Mouse (Mus musculus): ENCODE results near the gene Mfsd5. TPM values are rescaled to one million over a fixed set of nuclear protein-coding genes. Genes with fewer than 3 reads are reported as not detected.
A peak's percentile ranks its signal among the peaks of the same experiment; 100 is the strongest.

Mfsd5 gene
- polyA plus RNA-seq, 1 experiment from 2014 or later, result 74.2 TPM

GRCm38 (mm10) chr15:102273982-102274716 is 5.1 kb upstream of the Mfsd5 start:
- no peak for ATAC-seq
- 76% methylated on average over 6 of the region's 6 CpGs for WGBS

GRCm38 (mm10) chr15:102278726-102279091 is 545 bp upstream of the Mfsd5 start:
- peak overlapping the region; percentile 88 for H3K4me3 ChIP-seq (ENCODE audit: low read length)
- H3K4me2 ChIP-seq (ENCODE audit: low read depth, low read length), result peak overlapping the region; percentile 70
- WGBS, result 30% methylated on average over 7 of the region's 7 CpGs
- H3K4me1 ChIP-seq (ENCODE audit: control insufficient read depth, insufficient read depth, low read length), result peaks cover 14% of the 10 kb centered on the region
- no peaks in the 10 kb centered on the region for H3K9me3 ChIP-seq (ENCODE audit: control insufficient read depth, low read length)
- ATAC-seq, result 0 out of 2 replicates have a peak, but pooled peaks have one; percentile 3
- peaks cover 11% of the 10 kb centered on the region for H3K36me3 ChIP-seq (ENCODE audit: control insufficient read depth, insufficient read depth, low read length)
- peak overlapping the region; percentile 92 for H3K9ac ChIP-seq (ENCODE audit: low read depth, low read length)
- no peaks in the 10 kb centered on the region for H3K27me3 ChIP-seq (replicated peaks; ENCODE audit: control insufficient read depth, insufficient read depth, low read length)
- peak overlapping the region; percentile 94 for H3K27ac ChIP-seq (ENCODE audit: low read length)

More at GRCm38 (mm10) chr15:102273982-102274716, 5.1 kb upstream of the Mfsd5 start:
- peaks cover 5% of the 10 kb centered on the region; the same call in 1 of the 2 replicates for H3K27me3 ChIP-seq (replicated peaks; ENCODE audit: control insufficient read depth, insufficient read depth, low read length)
- peaks cover 9% of the 10 kb centered on the region for H3K4me1 ChIP-seq (ENCODE audit: control insufficient read depth, insufficient read depth, low read length)
- no peak overlapping the region for H3K4me3 ChIP-seq (ENCODE audit: low read length)
- H3K36me3 ChIP-seq (ENCODE audit: control insufficient read depth, insufficient read depth, low read length), result no peaks in the 10 kb centered on the region
- H3K9me3 ChIP-seq (ENCODE audit: control insufficient read depth, low read length), result no peaks in the 10 kb centered on the region
- H3K9ac ChIP-seq (ENCODE audit: low read depth, low read length), result no peak overlapping the region
- H3K4me2 ChIP-seq (ENCODE audit: low read depth, low read length), result no peak overlapping the region
- no peak overlapping the region for H3K27ac ChIP-seq (ENCODE audit: low read length)

GRCm38 (mm10) chr15:102279783-102280520 is 698 bp downstream of the Mfsd5 start:
- Histone ChIP-seq H3K27me3 (replicated peaks; ENCODE audit: control insufficient read depth, insufficient read depth, low read length) (no peaks in the 10 kb centered on the region), H3K4me3 (ENCODE audit: low read length) (peak overlapping the region; percentile 88), H3K4me2 (ENCODE audit: low read depth, low read length) (peak overlapping the region; percentile 70), H3K9me3 (ENCODE audit: control insufficient read depth, low read length) (no peaks in the 10 kb centered on the region), H3K4me1 (ENCODE audit: control insufficient read depth, insufficient read depth, low read length) (peaks cover 14% of the 10 kb centered on the region), H3K9ac (ENCODE audit: low read depth, low read length) (peak overlapping the region; percentile 92), H3K27ac (ENCODE audit: low read length) (peak overlapping the region; percentile 94), H3K36me3 (ENCODE audit: control insufficient read depth, insufficient read depth, low read length) (peaks cover 11% of the 10 kb centered on the region)
- peak; percentile 41 for ATAC-seq
- whole genome bisulfite sequencing, result 24% methylated on average over 13 of the region's 13 CpGs

GRCm38 (mm10) chr15:102280623-102281022 is 1.4 kb downstream of the Mfsd5 start:
- Histone ChIP-seq H3K4me3 (ENCODE audit: low read length) (peak overlapping the region; percentile 88), H3K9ac (ENCODE audit: low read depth, low read length) (no peak overlapping the region)

GRCm38 (mm10) chr15:102282463-102283292 is 3.4 kb downstream of the Mfsd5 start:
- H3K27ac ChIP-seq (ENCODE audit: low read length), result no peak overlapping the region
- no peaks in the 10 kb centered on the region for H3K27me3 ChIP-seq (replicated peaks; ENCODE audit: control insufficient read depth, insufficient read depth, low read length)
- no peak overlapping the region for H3K4me3 ChIP-seq (ENCODE audit: low read length)
- H3K4me1 ChIP-seq (ENCODE audit: control insufficient read depth, insufficient read depth, low read length), result peaks cover 14% of the 10 kb centered on the region
- no peaks in the 10 kb centered on the region for H3K9me3 ChIP-seq (ENCODE audit: control insufficient read depth, low read length)
- no peak for ATAC-seq
- H3K9ac ChIP-seq (ENCODE audit: low read depth, low read length), result 0 out of 2 replicates have a peak overlapping the region, but pooled peaks have one; percentile 2
- peaks cover 11% of the 10 kb centered on the region for H3K36me3 ChIP-seq (ENCODE audit: control insufficient read depth, insufficient read depth, low read length)
- H3K4me2 ChIP-seq (ENCODE audit: low read depth, low read length), result no peak overlapping the region
- 67% methylated on average over 8 of the region's 8 CpGs for WGBS

More at GRCm38 (mm10) chr15:102280623-102281022, 1.4 kb downstream of the Mfsd5 start:
- Histone ChIP-seq H3K4me1 (ENCODE audit: control insufficient read depth, insufficient read depth, low read length) (peaks cover 14% of the 10 kb centered on the region), H3K27ac (ENCODE audit: low read length) (no peak overlapping the region), H3K9me3 (ENCODE audit: control insufficient read depth, low read length) (no peaks in the 10 kb centered on the region), H3K36me3 (ENCODE audit: control insufficient read depth, insufficient read depth, low read length) (peaks cover 11% of the 10 kb centered on the region), H3K27me3 (replicated peaks; ENCODE audit: control insufficient read depth, insufficient read depth, low read length) (no peaks in the 10 kb centered on the region), H3K4me2 (ENCODE audit: low read depth, low read length) (peak overlapping the region; percentile 70; the same call in 1 of the 2 replicates)
- 94% methylated on average over 19 of the region's 19 CpGs for WGBS
- ATAC-seq, result no peak

GRCm38 (mm10) chr15:102283648-102284047 is 4.4 kb downstream of the Mfsd5 start:
- H3K9ac ChIP-seq (ENCODE audit: low read depth, low read length), result no peak overlapping the region
- WGBS, result 67% methylated on average over 3 of the region's 3 CpGs
- H3K9me3 ChIP-seq (ENCODE audit: control insufficient read depth, low read length), result no peaks in the 10 kb centered on the region
- H3K4me3 ChIP-seq (ENCODE audit: low read length), result no peak overlapping the region
- peaks cover 11% of the 10 kb centered on the region for H3K36me3 ChIP-seq (ENCODE audit: control insufficient read depth, insufficient read depth, low read length)
- H3K4me2 ChIP-seq (ENCODE audit: low read depth, low read length), result no peak overlapping the region
- no peak for ATAC-seq
- no peak overlapping the region for H3K27ac ChIP-seq (ENCODE audit: low read length)
- H3K4me1 ChIP-seq (ENCODE audit: control insufficient read depth, insufficient read depth, low read length), result peaks cover 13% of the 10 kb centered on the region
- H3K27me3 ChIP-seq (replicated peaks; ENCODE audit: control insufficient read depth, insufficient read depth, low read length), result no peaks in the 10 kb centered on the region

- Histone ChIP-seq H3K9ac (ENCODE audit: low read depth, low read length) (no peak overlapping the region), H3K27ac (ENCODE audit: low read length) (no peak overlapping the region), H3K9me3 (ENCODE audit: control insufficient read depth, low read length) (no peaks in the 10 kb centered on the region), H3K36me3 (ENCODE audit: control insufficient read depth, insufficient read depth, low read length) (no peaks in the 10 kb centered on the region), H3K4me2 (ENCODE audit: low read depth, low read length) (no peak overlapping the region), H3K4me1 (ENCODE audit: control insufficient read depth, insufficient read depth, low read length) (no peaks in the 10 kb centered on the region), H3K27me3 (replicated peaks; ENCODE audit: control insufficient read depth, insufficient read depth, low read length) (no peaks in the 10 kb centered on the region), H3K4me3 (ENCODE audit: low read length) (no peak overlapping the region)
- ATAC-seq, result no peak
Observed at GRCm38 (mm10) chr15:102287395-102287794, 8.1 kb downstream of the Mfsd5 start.

- 6% methylated on average over 25 of the region's 25 CpGs for WGBS
- Histone ChIP-seq H3K9ac (ENCODE audit: low read depth, low read length) (peak within 1 kb of the TSS; percentile 77), H3K4me2 (ENCODE audit: low read depth, low read length) (peak within 1 kb of the TSS; percentile 86), H3K9me3 (ENCODE audit: control insufficient read depth, low read length) (no peaks in the 10 kb centered on the region), H3K4me1 (ENCODE audit: control insufficient read depth, insufficient read depth, low read length) (peaks cover 9% of the 10 kb centered on the region; the same call in 1 of the 2 replicates), H3K27ac (ENCODE audit: low read length) (no peak within 1 kb of the TSS), H3K36me3 (ENCODE audit: control insufficient read depth, insufficient read depth, low read length) (0 out of 2 replicates have a peak, but pooled peaks cover 12% of the 10 kb centered on the region), H3K27me3 (replicated peaks; ENCODE audit: control insufficient read depth, insufficient read depth, low read length) (no peaks in the 10 kb centered on the region), H3K4me3 (ENCODE audit: low read length) (peak within 1 kb of the TSS; percentile 77)
- ATAC-seq, result peak; percentile 98
Observed at GRCm38 (mm10) chr15:102295633-102296367, 16.5 kb downstream of the Mfsd5 start, which contains the start of gene Espl1. Gene Espl1, plus strand, starts transcription at chr15:102296266.
